Mouse (Mus musculus): Measurements from ENCODE around the gene Dyrk3. TPM values are rescaled to one million over a fixed set of nuclear protein-coding genes. Genes with fewer than 3 reads are reported as not detected.
A peak's percentile ranks its signal among the peaks of the same experiment; 100 is the strongest.
"Not testable (repeated sequence)": the region's sequence is repeated elsewhere in the genome, so short reads cannot be mapped to it uniquely, and the experiment has no call there.

Gene Dyrk3
- polyA plus RNA-seq, 1 experiment from 2014 or later, result 4.2 TPM

DNA sequence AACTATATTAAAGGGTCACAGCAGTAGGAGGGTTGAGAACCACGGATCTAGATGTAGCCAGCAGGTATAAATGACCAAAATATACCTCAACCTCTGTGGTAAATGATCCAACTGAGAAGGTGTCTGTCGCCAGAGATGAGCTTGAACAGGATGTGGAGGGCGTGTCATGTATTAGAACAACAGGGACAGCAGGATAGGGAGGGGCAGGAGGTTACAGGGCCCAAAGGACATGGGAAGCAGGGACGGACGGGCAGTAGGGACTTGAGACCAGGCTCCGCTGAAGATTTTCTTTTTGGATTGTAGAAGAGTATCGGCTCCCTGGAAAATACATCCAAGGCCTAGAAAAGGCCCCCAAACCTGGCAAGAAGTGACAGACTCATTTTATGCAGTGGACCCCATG is 34.9 kb upstream of the Dyrk3 start:
- H3K27me3 ChIP-seq (ENCODE audit: control insufficient read depth, insufficient read depth, low read length), result no peaks in the 10 kb centered on the region
- H3K4me2 ChIP-seq (ENCODE audit: low read depth, severe bottlenecking), result no peak overlapping the region
- H3K9me3 ChIP-seq (ENCODE audit: control insufficient read depth, low read length), result no peaks in the 10 kb centered on the region
- DNase-seq (ENCODE audit: low spot score), result no peak
- no peak overlapping the region for H3K4me3 ChIP-seq (ENCODE audit: low read depth, low read length)
- peaks cover 33% of the 10 kb centered on the region for H3K36me3 ChIP-seq (ENCODE audit: control insufficient read depth, insufficient read depth, low read length)
- H3K9ac ChIP-seq (ENCODE audit: low read length), result no peak overlapping the region
- 91% methylated on average over 7 of the region's 7 CpGs for WGBS
- no peaks in the 10 kb centered on the region; the same call in 1 of the 2 replicates for H3K4me1 ChIP-seq (ENCODE audit: control insufficient read depth, insufficient read depth, low read length)
- no peak overlapping the region for H3K27ac ChIP-seq (replicated peaks; ENCODE audit: low read depth, low read length)
- no peak for ATAC-seq (ENCODE audit: insufficient number of reproducible peaks, low FRiP score, low TSS enrichment, low read depth)

DNA sequence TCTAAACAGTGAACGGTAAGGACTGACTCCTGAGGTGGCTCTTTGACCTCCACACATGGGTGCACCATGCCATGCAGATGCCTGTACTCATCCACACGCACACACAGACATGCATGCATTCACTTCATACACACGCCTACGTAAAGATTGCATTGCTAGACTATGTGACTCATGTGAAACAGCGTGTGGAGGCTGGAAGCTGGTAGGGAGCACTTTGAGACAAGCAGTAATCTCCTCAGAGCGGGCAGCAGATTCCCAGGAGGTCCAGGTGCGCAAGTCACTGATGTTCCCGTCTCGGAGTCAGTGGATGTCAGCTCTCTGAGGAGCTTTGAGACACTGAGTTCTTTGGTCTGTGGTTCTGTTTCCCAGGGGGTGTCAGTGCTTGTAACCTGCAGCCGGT is 29.5 kb upstream of the Dyrk3 start:
- Histone ChIP-seq H3K27ac (replicated peaks; ENCODE audit: low read depth, low read length) (no peak overlapping the region), H3K36me3 (ENCODE audit: control insufficient read depth, insufficient read depth, low read length) (peaks cover 27% of the 10 kb centered on the region), H3K9ac (ENCODE audit: low read length) (no peak overlapping the region), H3K4me3 (ENCODE audit: low read depth, low read length) (no peak overlapping the region), H3K27me3 (ENCODE audit: control insufficient read depth, insufficient read depth, low read length) (no peaks in the 10 kb centered on the region), H3K4me1 (ENCODE audit: control insufficient read depth, insufficient read depth, low read length) (no peaks in the 10 kb centered on the region), H3K9me3 (ENCODE audit: control insufficient read depth, low read length) (no peaks in the 10 kb centered on the region), H3K4me2 (ENCODE audit: low read depth, severe bottlenecking) (no peak overlapping the region)
- ATAC-seq (ENCODE audit: insufficient number of reproducible peaks, low FRiP score, low TSS enrichment, low read depth) (no peak), DNase-seq (ENCODE audit: low spot score) (no peak)
- WGBS, result 97% methylated on average over 10 of the region's 10 CpGs

DNA sequence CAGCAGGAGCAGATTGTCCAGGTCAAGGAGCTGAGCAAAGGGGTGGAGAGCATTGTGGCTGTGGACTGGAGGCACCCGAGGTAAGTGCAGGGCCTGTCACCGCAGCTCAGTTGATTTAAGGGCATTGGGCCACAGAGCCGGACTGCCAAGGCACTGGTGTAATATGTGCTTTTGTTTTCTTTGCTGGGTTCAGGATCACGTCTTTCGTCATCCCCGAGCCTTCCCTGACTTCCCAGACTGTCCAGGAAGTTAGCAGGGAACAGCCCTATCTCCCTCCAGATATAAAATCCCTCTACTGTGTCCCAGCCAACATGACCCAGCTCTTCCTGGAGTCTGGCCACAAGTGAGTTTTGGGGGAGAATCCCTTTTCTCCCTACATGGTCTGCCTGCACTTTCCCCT is 26.3 kb upstream of the Dyrk3 start:
- H3K27me3 ChIP-seq (ENCODE audit: control insufficient read depth, insufficient read depth, low read length), result no peaks in the 10 kb centered on the region
- no peaks in the 10 kb centered on the region for H3K9me3 ChIP-seq (ENCODE audit: control insufficient read depth, low read length)
- no peak overlapping the region for H3K4me2 ChIP-seq (ENCODE audit: low read depth, severe bottlenecking)
- H3K9ac ChIP-seq (ENCODE audit: low read length), result no peak overlapping the region
- H3K4me1 ChIP-seq (ENCODE audit: control insufficient read depth, insufficient read depth, low read length), result no peaks in the 10 kb centered on the region
- DNase-seq (ENCODE audit: low spot score) (no peak), ATAC-seq (ENCODE audit: insufficient number of reproducible peaks, low FRiP score, low TSS enrichment, low read depth) (no peak)
- H3K27ac ChIP-seq (replicated peaks; ENCODE audit: low read depth, low read length), result no peak overlapping the region
- WGBS, result 89% methylated on average over 6 of the region's 6 CpGs
- H3K36me3 ChIP-seq (ENCODE audit: control insufficient read depth, insufficient read depth, low read length), result peaks cover 30% of the 10 kb centered on the region
- no peak overlapping the region for H3K4me3 ChIP-seq (ENCODE audit: low read depth, low read length)

- Histone ChIP-seq H3K4me3 (ENCODE audit: low read depth, low read length) (no peak overlapping the region), H3K9me3 (ENCODE audit: control insufficient read depth, low read length) (no peaks in the 10 kb centered on the region), H3K36me3 (ENCODE audit: control insufficient read depth, insufficient read depth, low read length) (peaks cover 20% of the 10 kb centered on the region; the same call in 1 of the 2 replicates), H3K27me3 (ENCODE audit: control insufficient read depth, insufficient read depth, low read length) (no peaks in the 10 kb centered on the region), H3K4me1 (ENCODE audit: control insufficient read depth, insufficient read depth, low read length) (no peaks in the 10 kb centered on the region), H3K9ac (ENCODE audit: low read length) (no peak overlapping the region), H3K27ac (replicated peaks; ENCODE audit: low read depth, low read length) (no peak overlapping the region), H3K4me2 (ENCODE audit: low read depth, severe bottlenecking) (no peak overlapping the region)
- no peak for DNase-seq (ENCODE audit: low spot score)
- ATAC-seq (ENCODE audit: insufficient number of reproducible peaks, low FRiP score, low TSS enrichment, low read depth), result no peak
- WGBS, result 81% methylated on average over 11 of the region's 11 CpGs
Observed at GRCm38 (mm10) chr1:131161091-131161490, 23.0 kb upstream of the Dyrk3 start.

DNA sequence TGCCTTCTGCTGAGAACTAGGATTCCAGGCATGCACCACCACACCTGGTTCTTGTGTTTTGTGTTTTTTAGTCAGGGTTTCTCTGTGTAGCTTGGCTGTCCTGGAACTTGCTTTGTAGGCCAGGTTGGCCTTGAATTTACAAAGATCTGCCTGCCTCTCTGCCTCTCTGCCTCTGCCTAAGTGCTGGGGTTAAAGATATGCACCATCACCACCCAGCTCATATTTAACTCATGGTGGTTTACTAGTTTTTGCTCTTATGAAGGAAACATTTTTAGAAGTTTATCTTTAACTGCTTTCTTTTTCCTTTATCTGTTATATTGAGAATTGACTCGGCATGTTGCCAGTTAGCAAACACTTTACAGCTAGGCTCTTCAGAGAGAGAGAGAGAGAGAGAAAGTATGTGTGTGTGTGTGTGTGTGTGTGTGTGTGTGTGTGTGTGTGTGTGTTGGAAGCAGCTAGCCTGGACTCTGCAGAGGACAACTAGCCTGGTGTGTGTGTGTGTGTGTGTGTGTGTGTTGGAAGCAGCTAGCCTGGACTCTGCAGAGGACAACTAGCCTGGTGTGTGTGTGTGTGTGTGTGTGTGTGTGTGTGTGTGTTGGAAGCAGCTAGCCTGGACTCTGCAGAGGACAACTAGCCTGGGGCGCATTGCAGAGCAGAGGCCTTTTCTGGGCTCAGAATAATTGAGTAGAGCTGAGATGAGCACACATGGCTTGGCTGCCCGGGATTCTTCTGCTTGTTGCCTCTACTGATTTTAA is 21.6 kb upstream of the Dyrk3 start:
- H3K36me3 ChIP-seq (ENCODE audit: control insufficient read depth, insufficient read depth, low read length), result peaks cover 17% of the 10 kb centered on the region; the same call in 1 of the 2 replicates
- H3K9me3 ChIP-seq (ENCODE audit: control insufficient read depth, low read length); DNase-seq (ENCODE audit: low spot score); H3K27me3 ChIP-seq (ENCODE audit: control insufficient read depth, insufficient read depth, low read length); H3K4me1 ChIP-seq (ENCODE audit: control insufficient read depth, insufficient read depth, low read length); H3K27ac ChIP-seq (replicated peaks; ENCODE audit: low read depth, low read length); H3K4me3 ChIP-seq (ENCODE audit: low read depth, low read length); ATAC-seq (ENCODE audit: insufficient number of reproducible peaks, low FRiP score, low TSS enrichment, low read depth); H3K4me2 ChIP-seq (ENCODE audit: low read depth, severe bottlenecking); H3K9ac ChIP-seq (ENCODE audit: low read length): not testable (repeated sequence)
- WGBS, result 96% methylated on average over 3 of the region's 3 CpGs

DNA sequence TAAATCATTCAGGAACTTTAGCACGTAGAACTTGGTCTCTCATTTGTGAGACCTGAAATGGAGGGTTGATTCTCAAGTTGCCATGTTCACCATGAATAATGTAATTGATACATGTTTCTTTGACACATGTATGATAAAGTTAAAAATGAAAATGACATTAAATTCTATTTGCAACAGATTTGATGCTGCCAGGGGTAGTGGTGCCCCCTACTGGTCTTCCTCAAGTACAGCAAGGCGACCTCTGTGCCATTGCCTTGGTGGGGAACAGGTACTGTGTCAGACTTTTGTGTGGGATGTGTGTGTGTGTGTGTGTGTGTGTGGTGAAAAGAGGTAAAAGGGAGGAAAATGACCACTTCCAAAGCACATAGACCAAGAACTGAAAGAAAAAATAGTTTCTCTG is 17.3 kb upstream of the Dyrk3 start:
- Histone ChIP-seq H3K36me3 (ENCODE audit: control insufficient read depth, insufficient read depth, low read length) (no peaks in the 10 kb centered on the region), H3K9ac (ENCODE audit: low read length) (no peak overlapping the region), H3K9me3 (ENCODE audit: control insufficient read depth, low read length) (no peaks in the 10 kb centered on the region), H3K4me2 (ENCODE audit: low read depth, severe bottlenecking) (no peak overlapping the region), H3K27ac (replicated peaks; ENCODE audit: low read depth, low read length) (no peak overlapping the region), H3K27me3 (ENCODE audit: control insufficient read depth, insufficient read depth, low read length) (no peaks in the 10 kb centered on the region), H3K4me3 (ENCODE audit: low read depth, low read length) (no peak overlapping the region), H3K4me1 (ENCODE audit: control insufficient read depth, insufficient read depth, low read length) (peaks cover 6% of the 10 kb centered on the region; the same call in 1 of the 2 replicates)
- DNase-seq (ENCODE audit: low spot score) (peak; percentile 59), ATAC-seq (ENCODE audit: insufficient number of reproducible peaks, low FRiP score, low TSS enrichment, low read depth) (no peak)
- WGBS, result 55% methylated on average over 2 of the region's 2 CpGs

GRCm38 (mm10) chr1:131153018-131153629 is 15.0 kb upstream of the Dyrk3 start, which contains the start of gene Eif2d:
Gene Eif2d, plus strand, starts transcription at chr1:131153181.
- Histone ChIP-seq H3K4me2 (ENCODE audit: low read depth, severe bottlenecking) (peak within 1 kb of the TSS; percentile 85), H3K4me3 (ENCODE audit: low read depth, low read length) (peak within 1 kb of the TSS; percentile 83), H3K9ac (ENCODE audit: low read length) (peak within 1 kb of the TSS; percentile 80), H3K36me3 (ENCODE audit: control insufficient read depth, insufficient read depth, low read length) (no peaks in the 10 kb centered on the region), H3K27ac (replicated peaks; ENCODE audit: low read depth, low read length) (no peak within 1 kb of the TSS), H3K9me3 (ENCODE audit: control insufficient read depth, low read length) (no peaks in the 10 kb centered on the region), H3K4me1 (ENCODE audit: control insufficient read depth, insufficient read depth, low read length) (peaks cover 6% of the 10 kb centered on the region; the same call in 1 of the 2 replicates), H3K27me3 (ENCODE audit: control insufficient read depth, insufficient read depth, low read length) (no peaks in the 10 kb centered on the region)
- 2% methylated on average over 27 of the region's 27 CpGs for WGBS
- DNase-seq (ENCODE audit: low spot score) (peak; percentile 91), ATAC-seq (ENCODE audit: insufficient number of reproducible peaks, low FRiP score, low TSS enrichment, low read depth) (peak; percentile 96)

GRCm38 (mm10) chr1:131149496-131149895 is 11.4 kb upstream of the Dyrk3 start:
- Histone ChIP-seq H3K4me2 (ENCODE audit: low read depth, severe bottlenecking) (no peak overlapping the region), H3K9me3 (ENCODE audit: control insufficient read depth, low read length) (no peaks in the 10 kb centered on the region), H3K36me3 (ENCODE audit: control insufficient read depth, insufficient read depth, low read length) (no peaks in the 10 kb centered on the region), H3K4me1 (ENCODE audit: control insufficient read depth, insufficient read depth, low read length) (peaks cover 6% of the 10 kb centered on the region; the same call in 1 of the 2 replicates), H3K27ac (replicated peaks; ENCODE audit: low read depth, low read length) (no peak overlapping the region), H3K27me3 (ENCODE audit: control insufficient read depth, insufficient read depth, low read length) (no peaks in the 10 kb centered on the region), H3K9ac (ENCODE audit: low read length) (no peak overlapping the region), H3K4me3 (ENCODE audit: low read depth, low read length) (no peak overlapping the region)
- WGBS, result 81% methylated on average over 1 of the region's 1 CpGs
- ATAC-seq (ENCODE audit: insufficient number of reproducible peaks, low FRiP score, low TSS enrichment, low read depth), result no peak
- no peak for DNase-seq (ENCODE audit: low spot score)
